Mouse (Mus musculus): ENCODE data around the gene Tatdn3. TPM values are rescaled to one million over a fixed set of nuclear protein-coding genes. Genes with fewer than 3 reads are reported as not detected.

The Tatdn3 gene
- polyA plus RNA-seq (2012; rRNA removed), result 0.65 and 2.0 TPM in 2 replicates

GRCm38 (mm10) chr1:191062781-191063485 is at the start of gene Tatdn3, which contains the start of gene Nsl1:
TSS of gene Tatdn3 (minus strand) at chr1:191062932.
TSS of gene Nsl1 (plus strand) at chr1:191063012.
- H3K27ac ChIP-seq (ENCODE audit: insufficient read depth, low read depth, low read length), result peak within 1 kb of the TSS; percentile 24; the same call in 1 of the 2 replicates
- no peak; the same call in 1 of the 2 replicates for TF ChIP-seq CTCF (IDR thresholded peaks at IDR 0.05; ENCODE audit: extremely low read depth, insufficient read length, insufficient replicate concordance, low read depth, low read length)
- 0 out of 2 replicates have a peak, but pooled peaks have one; percentile 64 for TF ChIP-seq POLR2A (IDR thresholded peaks at IDR 0.05; ENCODE audit: low read depth, low read length)
- no peaks in the 10 kb centered on the region for H3K4me1 ChIP-seq (ENCODE audit: control insufficient read depth, insufficient read depth, insufficient read length, low read length)
- H3K27me3 ChIP-seq (ENCODE audit: control insufficient read depth, insufficient read depth, low read length), result no peaks in the 10 kb centered on the region
- H3K4me3 ChIP-seq (ENCODE audit: low read depth, low read length), result peak within 1 kb of the TSS; percentile 86
- H3K36me3 ChIP-seq (ENCODE audit: control insufficient read depth, insufficient read depth, low read length), result no peaks in the 10 kb centered on the region
- under 1% methylated on average over 56 of the region's 56 CpGs for WGBS

GRCm38 (mm10) chr1:191111146-191111545 is 48.4 kb upstream of the Tatdn3 start:
- Histone ChIP-seq H3K4me3 (ENCODE audit: low read depth, low read length) (no peak overlapping the region), H3K27ac (ENCODE audit: insufficient read depth, low read depth, low read length) (peak overlapping the region; percentile 60), H3K36me3 (ENCODE audit: control insufficient read depth, insufficient read depth, low read length) (no peaks in the 10 kb centered on the region), H3K27me3 (ENCODE audit: control insufficient read depth, insufficient read depth, low read length) (no peaks in the 10 kb centered on the region), H3K4me1 (ENCODE audit: control insufficient read depth, insufficient read depth, insufficient read length, low read length) (no peaks in the 10 kb centered on the region; the same call in 1 of the 2 replicates)
- WGBS, result 53% methylated on average over 8 of the region's 8 CpGs
- TF ChIP-seq CTCF (IDR thresholded peaks at IDR 0.05; ENCODE audit: extremely low read depth, insufficient read length, insufficient replicate concordance, low read depth, low read length), result no peak
- no peak for TF ChIP-seq POLR2A (IDR thresholded peaks at IDR 0.05; ENCODE audit: low read depth, low read length)

GRCm38 (mm10) chr1:191109907-191110306 is 47.2 kb upstream of the Tatdn3 start:
- 84% methylated on average over 9 of the region's 9 CpGs for WGBS

GRCm38 (mm10) chr1:191107306-191107705 is 44.6 kb upstream of the Tatdn3 start:
- no peaks in the 10 kb centered on the region for H3K27me3 ChIP-seq (ENCODE audit: control insufficient read depth, insufficient read depth, low read length)
- H3K4me3 ChIP-seq (ENCODE audit: low read depth, low read length), result no peak overlapping the region
- H3K27ac ChIP-seq (ENCODE audit: insufficient read depth, low read depth, low read length), result no peak overlapping the region
- H3K36me3 ChIP-seq (ENCODE audit: control insufficient read depth, insufficient read depth, low read length), result no peaks in the 10 kb centered on the region
- no peak for TF ChIP-seq POLR2A (IDR thresholded peaks at IDR 0.05; ENCODE audit: low read depth, low read length)
- TF ChIP-seq CTCF (IDR thresholded peaks at IDR 0.05; ENCODE audit: extremely low read depth, insufficient read length, insufficient replicate concordance, low read depth, low read length), result no peak
- WGBS, result 51% methylated on average over 10 of the region's 10 CpGs
- no peaks in the 10 kb centered on the region; the same call in 1 of the 2 replicates for H3K4me1 ChIP-seq (ENCODE audit: control insufficient read depth, insufficient read depth, insufficient read length, low read length)

More at GRCm38 (mm10) chr1:191109907-191110306, 47.2 kb upstream of the Tatdn3 start:
- Histone ChIP-seq H3K27me3 (ENCODE audit: control insufficient read depth, insufficient read depth, low read length) (no peaks in the 10 kb centered on the region), H3K27ac (ENCODE audit: insufficient read depth, low read depth, low read length) (peak overlapping the region; percentile 60; the same call in 1 of the 2 replicates), H3K4me3 (ENCODE audit: low read depth, low read length) (no peak overlapping the region), H3K4me1 (ENCODE audit: control insufficient read depth, insufficient read depth, insufficient read length, low read length) (no peaks in the 10 kb centered on the region; the same call in 1 of the 2 replicates), H3K36me3 (ENCODE audit: control insufficient read depth, insufficient read depth, low read length) (no peaks in the 10 kb centered on the region)
- TF ChIP-seq POLR2A (IDR thresholded peaks at IDR 0.05; ENCODE audit: low read depth, low read length) (no peak), CTCF (IDR thresholded peaks at IDR 0.05; ENCODE audit: extremely low read depth, insufficient read length, insufficient replicate concordance, low read depth, low read length) (no peak)

GRCm38 (mm10) chr1:191105246-191105645 is 42.5 kb upstream of the Tatdn3 start:
- H3K4me3 ChIP-seq (ENCODE audit: low read depth, low read length), result no peak overlapping the region
- no peak for TF ChIP-seq POLR2A (IDR thresholded peaks at IDR 0.05; ENCODE audit: low read depth, low read length)
- no peak for TF ChIP-seq CTCF (IDR thresholded peaks at IDR 0.05; ENCODE audit: extremely low read depth, insufficient read length, insufficient replicate concordance, low read depth, low read length)
- no peaks in the 10 kb centered on the region for H3K4me1 ChIP-seq (ENCODE audit: control insufficient read depth, insufficient read depth, insufficient read length, low read length)
- H3K27me3 ChIP-seq (ENCODE audit: control insufficient read depth, insufficient read depth, low read length), result 0 out of 2 replicates have a peak, but pooled peaks cover 2% of the 10 kb centered on the region
- H3K27ac ChIP-seq (ENCODE audit: insufficient read depth, low read depth, low read length), result no peak overlapping the region
- no peaks in the 10 kb centered on the region for H3K36me3 ChIP-seq (ENCODE audit: control insufficient read depth, insufficient read depth, low read length)
- 70% methylated on average over 9 of the region's 9 CpGs for WGBS

GRCm38 (mm10) chr1:191102730-191103370 is 40.1 kb upstream of the Tatdn3 start:
- Histone ChIP-seq H3K27ac (ENCODE audit: insufficient read depth, low read depth, low read length) (no peak overlapping the region), H3K4me3 (ENCODE audit: low read depth, low read length) (no peak overlapping the region), H3K4me1 (ENCODE audit: control insufficient read depth, insufficient read depth, insufficient read length, low read length) (peaks cover 6% of the 10 kb centered on the region; the same call in 1 of the 2 replicates), H3K36me3 (ENCODE audit: control insufficient read depth, insufficient read depth, low read length) (no peaks in the 10 kb centered on the region), H3K27me3 (ENCODE audit: control insufficient read depth, insufficient read depth, low read length) (peaks cover 16% of the 10 kb centered on the region)
- no peak for TF ChIP-seq POLR2A (IDR thresholded peaks at IDR 0.05; ENCODE audit: low read depth, low read length)
- no peak for TF ChIP-seq CTCF (IDR thresholded peaks at IDR 0.05; ENCODE audit: extremely low read depth, insufficient read length, insufficient replicate concordance, low read depth, low read length)
- WGBS, result 81% methylated on average over 15 of the region's 15 CpGs

Measured in small intestine, adult 2 months (tissue).